Mouse (Mus musculus): Measurements from ENCODE around the gene Akip1. TPM values are rescaled to one million over a fixed set of nuclear protein-coding genes. Genes with fewer than 3 reads are reported as not detected.
A peak's percentile ranks its signal among the peaks of the same experiment; 100 is the strongest.

Akip1 gene
- total RNA-seq, 1 experiment: 29.1 TPM

GRCm38 (mm10) chr7:109702721-109703120 lies 769 bp upstream of the Akip1 start:
- DNase-seq (ENCODE audit: low read depth, low spot score): no peak
- Histone ChIP-seq H3K9ac (ENCODE audit: insufficient read depth, low read depth, low read length, poor library complexity, severe bottlenecking) (0 out of 2 replicates have a peak overlapping the region, but pooled peaks have one; percentile 30), H3K9me3 (ENCODE audit: control insufficient read depth, insufficient read depth, low read depth, low read length) (no peaks in the 10 kb centered on the region; the same call in 1 of the 2 replicates), H3K36me3 (ENCODE audit: control insufficient read depth, insufficient read depth, low read length, poor library complexity, severe bottlenecking) (peaks cover 2% of the 10 kb centered on the region; the same call in 1 of the 2 replicates), H3K4me1 (ENCODE audit: control insufficient read depth in 2 of 2, insufficient read depth in 2 of 2, low read length in 2 of 2, poor library complexity in 1 of 2) (peaks cover 3 to 9% of the 10 kb centered on the region in 2 experiments; a peak in 2 of 4 replicates), H3K4me3 (ENCODE audit: insufficient read depth in 1 of 2, low read depth in 1 of 2, low read length in 2 of 2, poor library complexity in 1 of 2, severe bottlenecking in 1 of 2) (peak overlapping the region; percentile 64 to 89), H3K27ac (ENCODE audit: insufficient read depth, low read depth, low read length, poor library complexity, severe bottlenecking) (no peak overlapping the region)
- in situ Hi-C loops (cut with MboI; ENCODE audit: low sequenced_read_pairs in 2 of 2, unreplicated experiment in 2 of 2): no loop called here
- TF ChIP-seq HCFC1 (IDR thresholded peaks at IDR 0.05; ENCODE audit: borderline replicate concordance, insufficient read depth, low read length) (no peak), CHD2 (IDR thresholded peaks at IDR 0.05; ENCODE audit: low read depth, low read length) (no peak), MAFK (IDR thresholded peaks at IDR 0.05; ENCODE audit: insufficient read depth, low read depth, low read length) (no peak), ZC3H11A (IDR thresholded peaks at IDR 0.05; ENCODE audit: borderline replicate concordance, low read depth, low read length) (no peak), ZNF384 (IDR thresholded peaks at IDR 0.05; ENCODE audit: low read depth, low read length) (no peak)

DNA sequence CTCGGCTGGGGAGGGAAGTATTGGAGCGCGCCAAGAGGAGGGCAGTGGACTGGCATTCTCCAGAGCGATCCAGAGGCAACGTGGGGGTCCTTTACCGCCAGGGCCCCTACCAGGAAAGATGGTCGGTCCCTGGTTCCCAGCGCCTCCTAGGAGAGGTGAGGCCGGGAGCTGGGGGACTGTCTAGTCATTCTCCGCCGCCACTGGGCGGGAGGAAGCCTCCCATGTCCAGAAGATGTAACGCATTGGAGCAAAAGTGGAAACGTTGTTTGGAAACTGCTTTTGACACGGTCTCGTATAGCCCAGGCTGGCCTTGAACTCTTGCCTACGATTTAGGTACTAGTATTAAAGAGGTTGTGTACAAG lies 507 bp downstream of the Akip1 start:
- peak overlapping the region; percentile 86 for H3K9ac ChIP-seq (ENCODE audit: insufficient read depth, low read depth, low read length, poor library complexity, severe bottlenecking)
- H3K4me3 ChIP-seq (ENCODE audit: insufficient read depth in 1 of 2, low read depth in 1 of 2, low read length in 2 of 2, poor library complexity in 1 of 2, severe bottlenecking in 1 of 2): peak overlapping the region; percentile 82 to 89
- H3K9me3 ChIP-seq (ENCODE audit: control insufficient read depth, insufficient read depth, low read depth, low read length): no peaks in the 10 kb centered on the region; the same call in 1 of the 2 replicates
- peaks cover 3 to 4% of the 10 kb centered on the region in 2 experiments; a peak in 2 of 4 replicates for H3K4me1 ChIP-seq (ENCODE audit: control insufficient read depth in 2 of 2, insufficient read depth in 2 of 2, low read length in 2 of 2, poor library complexity in 1 of 2)
- in situ Hi-C loops (cut with MboI; ENCODE audit: low sequenced_read_pairs in 2 of 2, unreplicated experiment in 2 of 2): no loop called here
- H3K36me3 ChIP-seq (ENCODE audit: control insufficient read depth, insufficient read depth, low read length, poor library complexity, severe bottlenecking): peaks cover 5% of the 10 kb centered on the region
- TF ChIP-seq ZC3H11A (IDR thresholded peaks at IDR 0.05; ENCODE audit: borderline replicate concordance, low read depth, low read length) (no peak), HCFC1 (IDR thresholded peaks at IDR 0.05; ENCODE audit: borderline replicate concordance, insufficient read depth, low read length) (no peak), ZNF384 (IDR thresholded peaks at IDR 0.05; ENCODE audit: low read depth, low read length) (no peak), MAFK (IDR thresholded peaks at IDR 0.05; ENCODE audit: insufficient read depth, low read depth, low read length) (no peak), CHD2 (IDR thresholded peaks at IDR 0.05; ENCODE audit: low read depth, low read length) (no peak)
- DNase-seq (ENCODE audit: low read depth, low spot score): no peak
- peak overlapping the region; percentile 45; the same call in 1 of the 2 replicates for H3K27ac ChIP-seq (ENCODE audit: insufficient read depth, low read depth, low read length, poor library complexity, severe bottlenecking)

DNA sequence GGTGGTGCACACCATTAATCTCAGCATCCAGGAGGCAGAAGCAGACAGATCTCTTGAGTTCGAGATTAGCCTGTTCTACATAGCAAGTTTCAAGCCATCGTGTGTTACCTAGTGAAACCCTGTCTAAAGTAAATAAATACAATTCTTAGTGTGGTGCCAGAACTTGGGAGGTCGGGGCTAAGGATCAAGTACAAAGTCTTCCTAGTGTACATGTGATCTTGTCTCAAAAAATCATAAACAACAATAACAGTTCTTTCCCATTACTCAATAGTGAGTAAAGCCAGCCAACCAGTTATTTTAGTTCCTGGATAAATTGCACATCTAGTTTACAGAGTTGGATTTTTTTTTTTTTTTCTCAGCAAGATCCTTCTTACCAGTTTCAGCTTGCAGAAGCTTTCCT lies 971 bp downstream of the Akip1 start:
- H3K27ac ChIP-seq (ENCODE audit: insufficient read depth, low read depth, low read length, poor library complexity, severe bottlenecking): no peak overlapping the region
- peaks cover 6% of the 10 kb centered on the region for H3K36me3 ChIP-seq (ENCODE audit: control insufficient read depth, insufficient read depth, low read length, poor library complexity, severe bottlenecking)
- in situ Hi-C loops (cut with MboI; ENCODE audit: low sequenced_read_pairs in 2 of 2, unreplicated experiment in 2 of 2): no loop called here
- H3K4me3 ChIP-seq (ENCODE audit: insufficient read depth in 1 of 2, low read depth in 1 of 2, low read length in 2 of 2, poor library complexity in 1 of 2, severe bottlenecking in 1 of 2): peak overlapping the region; percentile 82 to 89
- H3K9ac ChIP-seq (ENCODE audit: insufficient read depth, low read depth, low read length, poor library complexity, severe bottlenecking): peak overlapping the region; percentile 86; the same call in 1 of the 2 replicates
- peaks cover 3 to 4% of the 10 kb centered on the region in 2 experiments; a peak in 2 of 4 replicates for H3K4me1 ChIP-seq (ENCODE audit: control insufficient read depth in 2 of 2, insufficient read depth in 2 of 2, low read length in 2 of 2, poor library complexity in 1 of 2)
- TF ChIP-seq CHD2 (IDR thresholded peaks at IDR 0.05; ENCODE audit: low read depth, low read length) (no peak), MAFK (IDR thresholded peaks at IDR 0.05; ENCODE audit: insufficient read depth, low read depth, low read length) (no peak)
- no peak for DNase-seq (ENCODE audit: low read depth, low spot score)
- H3K9me3 ChIP-seq (ENCODE audit: control insufficient read depth, insufficient read depth, low read depth, low read length): no peaks in the 10 kb centered on the region; the same call in 1 of the 2 replicates

DNA sequence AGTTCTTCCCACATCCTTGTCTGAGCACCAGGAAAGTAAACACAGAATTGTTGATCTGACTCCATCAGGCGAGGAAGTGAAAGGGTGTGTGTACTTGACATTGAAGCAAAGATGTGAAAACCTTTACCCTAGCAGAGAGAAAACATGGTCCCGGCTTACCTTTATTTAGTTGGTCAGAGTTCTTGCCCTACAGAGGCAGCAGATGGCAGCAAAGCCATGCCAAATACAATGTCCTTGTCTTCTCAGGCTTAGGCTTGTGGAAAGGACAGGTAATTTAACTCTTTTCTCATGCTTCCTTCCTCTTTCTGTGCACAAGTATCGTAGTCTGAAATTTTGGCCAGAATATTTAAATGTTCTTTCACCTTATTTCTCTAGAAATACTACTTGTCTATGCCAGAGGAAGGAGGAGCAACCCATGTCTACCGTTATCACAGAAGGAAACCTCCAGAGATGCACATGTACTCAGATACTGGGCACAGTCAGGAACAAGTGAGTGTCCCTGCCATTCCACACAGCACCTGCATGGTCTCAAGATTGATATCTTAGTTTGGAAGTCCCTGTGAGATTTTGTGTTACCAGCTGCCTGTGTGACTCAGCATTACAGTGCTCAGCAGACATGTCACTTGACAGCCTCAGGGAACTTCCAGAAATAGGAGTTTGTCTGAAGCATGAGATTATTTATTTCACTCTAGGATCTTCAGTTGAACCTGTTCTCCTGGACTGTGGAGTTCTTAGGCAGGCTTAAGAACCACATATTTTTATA lies 3.7 kb downstream of the Akip1 start:
- H3K9ac ChIP-seq (ENCODE audit: insufficient read depth, low read depth, low read length, poor library complexity, severe bottlenecking): no peak overlapping the region
- in situ Hi-C loops (cut with MboI; ENCODE audit: low sequenced_read_pairs in 2 of 2, unreplicated experiment in 2 of 2): no loop called here
- H3K4me1 ChIP-seq (ENCODE audit: control insufficient read depth in 2 of 2, insufficient read depth in 2 of 2, low read length in 2 of 2, poor library complexity in 1 of 2): peaks cover 3 to 4% of the 10 kb centered on the region in 2 experiments; a peak in 2 of 4 replicates
- no peak overlapping the region for H3K27ac ChIP-seq (ENCODE audit: insufficient read depth, low read depth, low read length, poor library complexity, severe bottlenecking)
- no peak for DNase-seq (ENCODE audit: low read depth, low spot score)
- no peak for TF ChIP-seq ZNF384 (IDR thresholded peaks at IDR 0.05; ENCODE audit: low read depth, low read length)
- no peak for TF ChIP-seq HCFC1 (IDR thresholded peaks at IDR 0.05; ENCODE audit: borderline replicate concordance, insufficient read depth, low read length)
- no peak for TF ChIP-seq CHD2 (IDR thresholded peaks at IDR 0.05; ENCODE audit: low read depth, low read length)
- TF ChIP-seq ZC3H11A (IDR thresholded peaks at IDR 0.05; ENCODE audit: borderline replicate concordance, low read depth, low read length): peak; percentile 20; the same call in 1 of the 2 replicates
- TF ChIP-seq MAFK (IDR thresholded peaks at IDR 0.05; ENCODE audit: insufficient read depth, low read depth, low read length): no peak
- H3K9me3 ChIP-seq (ENCODE audit: control insufficient read depth, insufficient read depth, low read depth, low read length): no peaks in the 10 kb centered on the region
- no peak overlapping the region for H3K4me3 ChIP-seq (ENCODE audit: insufficient read depth in 1 of 2, low read depth in 1 of 2, low read length in 2 of 2, poor library complexity in 1 of 2, severe bottlenecking in 1 of 2)
- peaks cover 14% of the 10 kb centered on the region for H3K36me3 ChIP-seq (ENCODE audit: control insufficient read depth, insufficient read depth, low read length, poor library complexity, severe bottlenecking)
